Mouse (Mus musculus) E14TG2a.4 (cell line): ENCODE measurements around the gene Rfx1.

Source experiments
- CTCF ChIP-seq: conservative IDR thresholded peaks from 2 replicates; pipeline ENCODE4 v1.5.1; 2014; ENCODE audit warnings: low read length
- POU5F1 ChIP-seq: IDR thresholded peaks from 2 replicates; pipeline ENCODE4 v1.6.1; 2014; ENCODE audit warnings: low read length, borderline replicate concordance

DNA sequence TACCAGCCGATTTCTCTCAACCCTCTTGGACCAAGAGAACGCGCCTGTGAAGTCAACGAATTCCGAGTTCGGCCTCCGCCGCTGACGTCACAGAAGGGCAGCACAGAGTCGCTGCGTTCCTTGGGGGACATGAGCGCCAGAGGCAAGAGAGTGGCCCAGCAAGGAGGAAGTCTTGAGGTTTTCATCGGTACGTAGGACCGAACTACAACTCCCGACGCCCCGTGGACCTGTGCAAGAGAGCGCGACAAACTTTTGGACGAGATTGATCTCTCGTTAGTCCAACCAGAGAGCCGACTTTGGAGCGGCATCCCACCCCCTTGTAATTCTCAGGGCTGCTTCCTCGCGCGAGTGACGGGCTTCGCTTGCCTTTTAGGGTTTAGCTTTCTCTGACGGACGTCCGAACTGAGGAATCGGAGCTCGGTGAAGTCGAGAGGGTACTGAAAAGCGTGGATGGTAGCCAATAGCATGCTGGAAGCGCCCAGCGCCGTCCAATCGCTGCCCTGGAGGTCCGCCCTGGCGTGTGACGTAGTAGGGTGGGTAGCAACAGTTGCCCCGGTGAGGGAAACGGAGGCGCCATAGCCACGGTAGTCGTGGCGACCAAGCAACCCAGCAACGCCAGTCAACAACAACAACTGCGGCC lies at the start of gene Rfx1:
- TF ChIP-seq CTCF: no peak
- TF ChIP-seq POU5F1: no peak
